Mouse (Mus musculus) heart, embryonic 12.5 days (tissue): ENCODE measurements around the gene Sema5b. TPM values are rescaled to one million over a fixed set of nuclear protein-coding genes. Genes with fewer than 3 reads are reported as not detected.
"Not testable (repeated sequence)": the region's sequence is repeated elsewhere in the genome, so short reads cannot be mapped to it uniquely, and the experiment has no call there.

ENCODE experiments used
- ATAC-seq: fragments of 200-750 bp; cut with Nextera tagmentation; 2 replicates; pipeline ENCODE4 v1.8.0; 2017; ENCODE audit warnings: moderate TSS enrichment, moderate library complexity; ENCODE audit not compliant: insufficient number of reproducible peaks, low FRiP score
- H3K27ac ChIP-seq: fragments of 300-500 bp; sonication (generic); 2 replicates; pipeline ENCODE4 v1.5.1; 2016; ENCODE audit warnings: mild to moderate bottlenecking, moderate library complexity; ENCODE audit not compliant: poor library complexity, severe bottlenecking
- H3K27me3 ChIP-seq: fragments of 300-500 bp; sonication (generic); replicated peaks from 2 replicates; pipeline ENCODE4 v1.6.1; 2016; ENCODE audit warnings: mild to moderate bottlenecking, moderate library complexity
- H3K36me3 ChIP-seq: fragments of 300-500 bp; sonication (generic); 2 replicates; pipeline ENCODE4 v1.6.1; 2016; ENCODE audit warnings: mild to moderate bottlenecking, moderate library complexity
- H3K4me1 ChIP-seq: fragments of 300-500 bp; sonication (generic); replicated peaks from 2 replicates; pipeline ENCODE4 v1.6.1; 2016; ENCODE audit warnings: mild to moderate bottlenecking
- H3K4me2 ChIP-seq: fragments of 300-500 bp; sonication (generic); 2 replicates; pipeline ENCODE4 v1.6.1; 2016; ENCODE audit warnings: mild to moderate bottlenecking, moderate library complexity
- H3K4me3 ChIP-seq: fragments of 300-500 bp; sonication (generic); 2 replicates; pipeline ENCODE4 v1.5.1; 2016; ENCODE audit warnings: mild to moderate bottlenecking
- H3K9ac ChIP-seq: fragments of 300-500 bp; sonication (generic); 2 replicates; pipeline ENCODE4 v1.6.1; 2016; ENCODE audit warnings: mild to moderate bottlenecking, moderate library complexity
- H3K9me3 ChIP-seq: fragments of 300-500 bp; sonication (generic); replicated peaks from 2 replicates; pipeline ENCODE4 v1.6.1; 2016; ENCODE audit warnings: mild to moderate bottlenecking, moderate library complexity
- WGBS: fragments of 180-500 bp; shearing (Covaris S2); methylation state at CpG from one replicate; pipeline ENCODE4 v1.1.7; 2016; 5-methylcytosine and 5-hydroxymethylcytosine counted together
- polyA plus RNA-seq: library from polyadenylated mRNA; unstranded; fragments of >200 nt; fragmentation: Nextera tagmentation; extraction: Ambion mirVana; gene quantifications from 2 replicates; pipeline ENCODE4 v1.2.1, GENCODE M21; 2016

Gene Sema5b
- polyA plus RNA-seq, 1 experiment from 2014 or later = 3.2 TPM

DNA sequence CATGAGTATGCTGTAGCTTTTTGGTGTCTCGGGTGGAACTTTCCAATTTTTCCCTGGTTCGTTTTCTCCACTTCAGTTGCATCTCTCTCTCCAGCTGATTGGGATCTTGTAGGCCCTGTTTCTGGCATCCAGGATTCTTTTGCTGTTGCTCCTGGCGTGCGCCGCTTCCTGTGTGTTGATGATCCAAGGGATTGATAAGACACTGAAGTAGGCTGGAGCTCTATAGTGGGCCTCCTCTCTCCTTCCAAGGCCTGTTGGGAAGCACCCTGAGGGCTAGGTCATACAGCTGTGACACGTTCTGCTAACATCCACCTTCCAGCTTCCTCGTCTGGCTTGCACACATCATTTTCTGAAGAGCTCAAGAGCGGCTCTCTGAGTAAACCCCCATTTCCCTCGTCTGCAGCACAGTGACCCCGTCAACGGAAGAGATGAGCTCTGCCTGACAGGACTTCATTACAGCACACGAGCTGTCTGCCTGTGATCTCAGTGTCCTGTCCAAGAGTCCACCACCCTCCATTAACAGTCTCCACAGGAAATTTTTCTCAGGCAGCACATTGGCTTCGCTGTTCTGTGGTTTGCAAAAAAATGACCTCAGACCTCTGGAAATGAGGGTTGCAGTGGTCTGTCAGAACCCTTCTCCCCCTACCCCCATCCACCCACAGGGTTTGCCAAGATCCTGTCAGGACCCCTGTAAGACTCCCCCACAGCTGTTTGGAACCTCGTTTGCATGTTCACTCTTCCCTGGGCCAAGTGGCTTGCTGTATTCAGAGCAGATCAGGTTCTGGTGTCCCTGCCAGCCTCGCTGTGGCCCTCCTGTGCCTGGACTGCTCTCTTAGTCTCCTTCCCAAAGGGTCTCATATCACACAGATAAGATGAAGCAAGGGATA, 14.9 kb downstream of the Sema5b start:
- H3K27me3 ChIP-seq = 0 out of 2 replicates have a peak, but pooled peaks cover 8% of the 10 kb centered on the region
- ATAC-seq = no peak
- H3K4me2 ChIP-seq = no peak overlapping the region
- no peaks in the 10 kb centered on the region for H3K9me3 ChIP-seq
- 0 out of 2 replicates have a peak, but pooled peaks cover 3% of the 10 kb centered on the region for H3K4me1 ChIP-seq
- H3K9ac ChIP-seq = no peak overlapping the region
- WGBS = 59% methylated on average over 15 of the region's 15 CpGs
- no peak overlapping the region for H3K4me3 ChIP-seq
- no peaks in the 10 kb centered on the region for H3K36me3 ChIP-seq
- H3K27ac ChIP-seq = no peak overlapping the region

DNA sequence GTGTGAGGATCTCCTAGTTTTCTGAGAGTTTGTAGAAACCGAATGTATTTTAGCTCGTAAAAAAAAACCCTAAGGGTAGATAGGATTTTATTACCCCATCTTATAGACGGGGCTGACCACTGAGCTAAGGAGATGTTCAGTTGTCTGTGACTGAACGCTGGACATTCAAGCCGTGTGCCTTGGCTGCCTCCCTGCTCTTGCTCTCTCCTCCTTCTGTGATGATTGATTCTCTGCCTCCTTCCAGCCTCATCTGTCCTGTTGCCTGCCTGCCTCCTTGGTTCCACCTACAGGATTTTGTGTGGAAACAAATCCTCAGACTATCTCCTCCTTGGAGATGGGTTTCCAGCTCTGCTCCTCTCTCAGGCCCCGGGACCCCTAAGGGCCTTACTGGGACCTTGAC, 16.1 kb downstream of the Sema5b start:
- Histone ChIP-seq H3K9me3 (no peaks in the 10 kb centered on the region), H3K27me3 (0 out of 2 replicates have a peak, but pooled peaks cover 8% of the 10 kb centered on the region), H3K4me1 (0 out of 2 replicates have a peak, but pooled peaks cover 3% of the 10 kb centered on the region), H3K27ac (no peak overlapping the region), H3K4me3 (no peak overlapping the region), H3K4me2 (no peak overlapping the region), H3K9ac (no peak overlapping the region), H3K36me3 (no peaks in the 10 kb centered on the region)
- no peak for ATAC-seq
- WGBS = 78% methylated on average over 6 of the region's 6 CpGs

DNA sequence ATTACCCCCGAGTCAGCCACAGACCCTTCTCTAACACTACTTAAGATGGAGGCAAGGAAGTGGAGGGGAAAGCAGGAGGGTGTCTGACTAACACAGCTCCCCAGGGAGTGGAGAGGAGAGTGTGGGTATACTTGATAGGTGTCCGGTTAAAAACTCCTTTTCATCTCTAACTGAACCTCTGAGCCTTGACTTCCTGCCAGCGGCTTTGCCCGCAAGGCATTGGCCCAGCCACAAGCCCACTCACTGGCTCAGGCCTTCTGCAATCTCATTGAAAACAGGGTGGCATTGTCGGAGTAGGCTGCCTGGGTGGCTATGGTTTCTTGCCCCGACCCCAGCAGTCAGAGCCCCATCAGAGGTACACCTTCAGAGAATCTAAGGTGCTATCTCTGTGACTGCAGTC, 20.6 kb downstream of the Sema5b start:
- WGBS = 71% methylated on average over 6 of the region's 6 CpGs
- no peak overlapping the region for H3K9ac ChIP-seq
- H3K4me1 ChIP-seq = peaks cover 6% of the 10 kb centered on the region; the same call in 1 of the 2 replicates
- no peak overlapping the region for H3K4me3 ChIP-seq
- no peaks in the 10 kb centered on the region for H3K9me3 ChIP-seq
- H3K27me3 ChIP-seq = 0 out of 2 replicates have a peak, but pooled peaks cover 4% of the 10 kb centered on the region
- no peaks in the 10 kb centered on the region for H3K36me3 ChIP-seq
- no peak overlapping the region for H3K27ac ChIP-seq
- no peak for ATAC-seq
- no peak overlapping the region for H3K4me2 ChIP-seq

- Histone ChIP-seq H3K4me3 (no peak overlapping the region), H3K9ac (no peak overlapping the region), H3K9me3 (no peaks in the 10 kb centered on the region), H3K4me2 (peak overlapping the region; percentile 22; the same call in 1 of the 2 replicates), H3K4me1 (peaks cover 6% of the 10 kb centered on the region; the same call in 1 of the 2 replicates), H3K27me3 (0 out of 2 replicates have a peak, but pooled peaks cover 4% of the 10 kb centered on the region), H3K36me3 (no peaks in the 10 kb centered on the region), H3K27ac (no peak overlapping the region)
- 61% methylated on average over 22 of the region's 22 CpGs for WGBS
- no peak for ATAC-seq
Measured at GRCm38 (mm10) chr16:35564246-35564905, 23.4 kb downstream of the Sema5b start.

GRCm38 (mm10) chr16:35565601-35566000, 24.7 kb downstream of the Sema5b start:
- H3K27me3 ChIP-seq, H3K9me3 ChIP-seq, H3K4me2 ChIP-seq, H3K27ac ChIP-seq, H3K4me1 ChIP-seq, ATAC-seq, H3K9ac ChIP-seq, H3K4me3 ChIP-seq, H3K36me3 ChIP-seq: not testable (repeated sequence)
- WGBS = 88% methylated on average over 5 of the region's 5 CpGs

GRCm38 (mm10) chr16:35568225-35568880, 27.4 kb downstream of the Sema5b start:
- ATAC-seq = no peak

DNA sequence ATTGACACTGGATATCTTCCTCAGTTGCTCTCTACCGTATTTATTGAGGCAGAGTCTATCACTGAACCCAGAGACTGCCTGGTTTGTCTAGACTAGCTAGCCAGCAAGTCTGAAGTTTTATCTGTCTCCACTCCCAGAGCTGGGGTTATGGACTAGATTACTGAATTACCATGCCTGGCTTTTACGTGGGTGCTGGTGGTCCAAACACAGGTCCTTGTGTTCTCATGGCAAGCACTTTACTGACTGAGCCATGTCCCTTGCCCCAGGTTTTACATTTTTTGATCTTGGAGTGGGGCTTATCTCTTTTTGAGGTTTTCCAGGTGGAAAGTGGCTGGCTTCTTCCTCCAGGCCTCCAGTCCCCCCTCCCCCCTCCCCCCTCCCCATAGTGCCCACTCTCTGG, 28.4 kb downstream of the Sema5b start:
- no peak overlapping the region for H3K27ac ChIP-seq
- H3K4me1 ChIP-seq = peaks cover 4% of the 10 kb centered on the region; the same call in 1 of the 2 replicates
- no peaks in the 10 kb centered on the region for H3K9me3 ChIP-seq
- no peak overlapping the region for H3K4me3 ChIP-seq
- H3K27me3 ChIP-seq = 0 out of 2 replicates have a peak, but pooled peaks cover 4% of the 10 kb centered on the region
- H3K36me3 ChIP-seq = no peaks in the 10 kb centered on the region
- no peak for ATAC-seq
- WGBS = 26% methylated on average over 2 of the region's 2 CpGs
- H3K9ac ChIP-seq = no peak overlapping the region
- H3K4me2 ChIP-seq = no peak overlapping the region

More at GRCm38 (mm10) chr16:35568225-35568880, 27.4 kb downstream of the Sema5b start:
- Histone ChIP-seq H3K27me3 (0 out of 2 replicates have a peak, but pooled peaks cover 4% of the 10 kb centered on the region), H3K4me1 (peaks cover 6% of the 10 kb centered on the region; the same call in 1 of the 2 replicates), H3K4me3 (no peak overlapping the region), H3K4me2 (no peak overlapping the region), H3K9me3 (no peaks in the 10 kb centered on the region), H3K27ac (no peak overlapping the region), H3K36me3 (no peaks in the 10 kb centered on the region), H3K9ac (no peak overlapping the region)
- WGBS = 53% methylated on average over 15 of the region's 15 CpGs

DNA sequence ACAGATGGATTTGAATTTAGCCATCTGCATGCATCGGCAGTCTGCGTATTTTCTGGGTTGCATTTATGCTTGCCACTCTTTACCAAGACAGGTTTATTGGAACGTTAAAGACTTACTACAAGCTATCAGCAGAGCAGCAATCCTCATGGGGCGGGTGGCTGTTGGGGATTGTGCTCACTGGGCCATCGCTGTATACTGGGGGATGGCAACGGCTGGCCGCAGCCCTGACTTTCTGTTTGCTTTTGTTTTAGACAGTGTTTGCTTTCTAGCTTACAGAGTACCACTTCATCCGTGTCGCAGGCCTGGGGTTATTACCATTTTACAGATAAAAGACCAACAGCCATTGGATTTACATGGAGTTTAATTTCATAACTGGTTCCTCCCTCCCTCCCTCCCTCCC, 28.8 kb downstream of the Sema5b start:
- Histone ChIP-seq H3K27ac (no peak overlapping the region), H3K9me3 (no peaks in the 10 kb centered on the region), H3K4me3 (no peak overlapping the region), H3K36me3 (no peaks in the 10 kb centered on the region), H3K27me3 (0 out of 2 replicates have a peak, but pooled peaks cover 4% of the 10 kb centered on the region), H3K9ac (no peak overlapping the region), H3K4me1 (no peaks in the 10 kb centered on the region), H3K4me2 (no peak overlapping the region)
- 68% methylated on average over 9 of the region's 9 CpGs for WGBS
- ATAC-seq = no peak

GRCm38 (mm10) chr16:35570627-35571026, 29.7 kb downstream of the Sema5b start:
- Histone ChIP-seq H3K9me3 (no peaks in the 10 kb centered on the region), H3K4me2 (peak overlapping the region; percentile 35), H3K9ac (no peak overlapping the region), H3K4me1 (0 out of 2 replicates have a peak, but pooled peaks cover 3% of the 10 kb centered on the region), H3K36me3 (no peaks in the 10 kb centered on the region), H3K27me3 (0 out of 2 replicates have a peak, but pooled peaks cover 4% of the 10 kb centered on the region), H3K27ac (no peak overlapping the region), H3K4me3 (no peak overlapping the region)
- ATAC-seq = no peak
- WGBS = 33% methylated on average over 12 of the region's 12 CpGs

DNA sequence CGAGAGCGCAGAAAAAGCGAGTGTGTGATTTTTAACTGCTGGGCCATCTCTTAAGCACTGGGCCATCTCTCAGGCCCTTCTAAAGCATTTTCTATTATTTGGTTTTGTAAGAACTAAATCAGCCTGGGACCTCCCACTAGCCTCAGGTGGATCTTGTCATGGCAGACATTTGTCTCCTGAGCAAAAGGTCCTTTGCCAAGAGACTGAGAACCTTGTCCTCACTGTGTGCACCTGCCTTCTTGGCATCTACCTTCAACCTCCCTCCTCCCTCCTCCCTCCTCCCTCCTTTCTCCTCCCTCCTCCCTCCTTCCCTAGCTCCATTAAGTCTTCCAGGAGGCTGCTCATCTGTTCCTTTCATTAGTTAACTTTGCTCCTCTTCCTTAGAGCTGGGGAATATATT, 32.6 kb downstream of the Sema5b start:
- no peak overlapping the region for H3K27ac ChIP-seq
- WGBS = 93% methylated on average over 3 of the region's 3 CpGs
- H3K9me3 ChIP-seq = no peaks in the 10 kb centered on the region
- no peak overlapping the region for H3K4me2 ChIP-seq
- H3K27me3 ChIP-seq = no peaks in the 10 kb centered on the region
- H3K4me1 ChIP-seq = 0 out of 2 replicates have a peak, but pooled peaks cover 6% of the 10 kb centered on the region
- H3K9ac ChIP-seq = no peak overlapping the region
- H3K36me3 ChIP-seq = no peaks in the 10 kb centered on the region
- no peak for ATAC-seq
- H3K4me3 ChIP-seq = no peak overlapping the region
